Mouse (Mus musculus) E14TG2a.4 (cell line): ENCODE data around the gene Camkmt.
A peak's percentile ranks its signal among the peaks of the same experiment; 100 is the strongest.

ENCODE experiments used
- CTCF ChIP-seq: conservative IDR thresholded peaks from 2 replicates; pipeline ENCODE4 v1.5.1; 2014; ENCODE audit warnings: low read length
- NANOG ChIP-seq: IDR thresholded peaks from 2 replicates; pipeline ENCODE4 v1.6.1; 2014; ENCODE audit warnings: borderline replicate concordance, low read length, mixed read lengths

GRCm38 (mm10) chr17:85485065-85485945, 395.0 kb downstream of the Camkmt start:
- TF ChIP-seq CTCF (no peak), NANOG (peak; percentile 74; the same call in 1 of the 2 replicates)
